Mouse (Mus musculus) spleen, postnatal 14 days (tissue): ENCODE measurements around the gene Gapvd1.

ENCODE experiments used
- DNase-seq, 2 experiments: peaks; one replicate each; pipeline ENCODE4 v3.0.0; 2021 to 2022; ENCODE audit warnings: low spot score in 2 of 2

The Gapvd1 gene

GRCm38 (mm10) chr2:34635249-34636165 lies 119.5 kb downstream of the Gapvd1 start:
- DNase-seq, result no peak

GRCm38 (mm10) chr2:34632051-34632450 lies 123.0 kb downstream of the Gapvd1 start:
- no peak for DNase-seq

DNA sequence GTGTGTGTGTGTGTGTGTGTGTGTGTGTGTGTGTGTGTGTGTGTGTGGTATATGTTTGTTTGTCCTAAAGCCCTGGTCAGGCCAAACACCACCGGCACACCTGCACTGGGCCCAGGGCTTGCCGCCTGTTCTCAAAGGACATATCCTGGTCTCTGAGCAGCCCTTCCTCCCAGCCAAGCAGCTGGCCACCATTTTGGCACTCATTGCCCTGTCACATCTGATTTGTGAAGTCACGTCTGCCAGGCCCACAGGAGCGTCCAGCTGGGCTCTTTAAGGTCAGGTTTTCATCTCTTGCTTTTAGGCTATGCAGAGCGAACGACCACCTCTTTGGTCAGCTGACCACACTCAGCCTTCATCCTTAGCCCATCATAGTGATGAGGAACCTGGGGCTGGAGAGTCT lies 124.6 kb downstream of the Gapvd1 start:
- no peak for DNase-seq

DNA sequence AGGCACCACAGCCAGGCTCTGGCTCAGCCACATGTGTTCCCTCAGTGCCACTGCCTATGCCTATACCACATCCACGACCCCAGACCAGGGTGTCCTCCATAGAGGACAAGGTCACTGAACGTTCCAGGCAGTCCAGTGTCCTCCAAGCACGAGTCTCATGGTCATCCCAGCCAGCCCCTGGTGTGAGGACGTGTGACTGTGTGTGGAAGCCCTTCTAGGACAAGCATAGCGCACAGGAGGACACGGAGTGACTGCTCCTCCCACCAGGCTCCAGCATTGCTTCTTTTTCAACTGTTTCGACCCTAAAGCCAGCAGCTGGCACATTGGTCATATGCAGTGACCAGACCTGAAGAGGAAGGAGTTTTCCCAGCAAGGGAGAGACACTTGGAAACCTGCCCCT lies 125.3 kb downstream of the Gapvd1 start:
- no peak for DNase-seq

DNA sequence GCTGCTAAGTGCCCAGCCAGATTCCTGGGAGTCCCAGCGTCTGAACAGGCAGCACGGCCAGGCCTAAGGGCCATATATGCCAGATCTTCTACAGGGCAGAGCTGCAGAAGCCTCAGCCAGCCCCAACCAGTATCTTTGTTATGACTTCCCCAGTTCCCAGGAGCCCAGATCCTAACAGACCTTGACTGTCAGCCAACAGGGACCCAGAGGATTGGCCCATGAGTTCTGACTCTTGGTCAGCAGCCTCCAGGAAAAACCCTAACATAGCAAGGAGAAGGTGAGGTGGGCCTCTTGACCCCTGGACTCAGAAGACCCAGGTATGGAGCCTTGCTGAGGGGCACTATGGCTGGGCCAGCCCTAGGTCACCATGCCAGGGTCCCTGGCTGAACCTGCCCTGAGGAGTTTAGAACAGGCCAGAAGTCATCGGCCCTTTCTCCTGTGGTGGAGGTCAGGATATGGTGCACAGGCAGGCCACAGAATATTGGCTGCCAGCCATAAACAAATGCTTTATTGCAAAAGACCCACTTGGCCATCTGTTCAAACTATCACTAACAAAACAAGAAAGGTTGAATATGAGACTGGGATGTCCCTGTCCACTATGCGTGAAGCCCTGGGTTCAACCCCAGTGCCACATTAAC lies 126.0 kb downstream of the Gapvd1 start:
- DNase-seq, result no peak

- no peak for DNase-seq
Measured at GRCm38 (mm10) chr2:34627328-34628226, 127.5 kb downstream of the Gapvd1 start.
